Mouse (Mus musculus): Measurements from ENCODE around the gene Dhh.
A peak's percentile ranks its signal among the peaks of the same experiment; 100 is the strongest.

- TF ChIP-seq CTCF (IDR thresholded peaks at IDR 0.05; ENCODE audit: low read depth) (peak; percentile 45), EP300 (IDR thresholded peaks at IDR 0.05; ENCODE audit: low read depth) (no peak; the same call in none of the 2 replicates)
These were observed 26.1 kb downstream of the Dhh start for GRCm38 (mm10) chr15:98871916-98872888.

All from liver, embryonic 14.5 days (tissue).